Mouse (Mus musculus): ENCODE data around the gene Gtpbp1.

DNA sequence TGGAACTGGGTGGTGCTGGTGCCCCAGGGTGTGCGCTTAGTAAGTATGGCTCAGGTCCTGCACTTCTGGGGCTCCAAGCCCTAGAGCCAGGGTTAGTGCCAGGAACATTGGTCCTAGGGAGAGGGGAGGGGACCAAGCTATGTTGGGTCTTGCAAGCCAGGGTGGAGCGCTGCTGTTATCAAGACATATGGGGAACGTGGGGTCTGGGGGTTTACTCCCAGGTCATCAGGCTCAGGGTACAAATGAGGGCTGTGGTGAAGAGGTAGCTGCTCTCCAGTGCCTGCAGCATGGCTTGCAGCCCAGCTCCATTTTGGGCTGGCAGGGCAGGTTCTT, 62.7 kb downstream of the Gtpbp1 start:
- no peak for TF ChIP-seq TAL1 (IDR thresholded peaks at IDR 0.05; ENCODE audit: low read length)
- no peak for TF ChIP-seq GATA1 (IDR thresholded peaks at IDR 0.05; ENCODE audit: low read length)

Data from erythroblast, embryonic 14.5 days (primary cell).